Mouse (Mus musculus): Measurements from ENCODE around the gene Enkd1. TPM values are rescaled to one million over a fixed set of nuclear protein-coding genes. Genes with fewer than 3 reads are reported as not detected.

Enkd1 gene
- polyA plus RNA-seq, 1 experiment from 2014 or later, result 13.6 TPM

DNA sequence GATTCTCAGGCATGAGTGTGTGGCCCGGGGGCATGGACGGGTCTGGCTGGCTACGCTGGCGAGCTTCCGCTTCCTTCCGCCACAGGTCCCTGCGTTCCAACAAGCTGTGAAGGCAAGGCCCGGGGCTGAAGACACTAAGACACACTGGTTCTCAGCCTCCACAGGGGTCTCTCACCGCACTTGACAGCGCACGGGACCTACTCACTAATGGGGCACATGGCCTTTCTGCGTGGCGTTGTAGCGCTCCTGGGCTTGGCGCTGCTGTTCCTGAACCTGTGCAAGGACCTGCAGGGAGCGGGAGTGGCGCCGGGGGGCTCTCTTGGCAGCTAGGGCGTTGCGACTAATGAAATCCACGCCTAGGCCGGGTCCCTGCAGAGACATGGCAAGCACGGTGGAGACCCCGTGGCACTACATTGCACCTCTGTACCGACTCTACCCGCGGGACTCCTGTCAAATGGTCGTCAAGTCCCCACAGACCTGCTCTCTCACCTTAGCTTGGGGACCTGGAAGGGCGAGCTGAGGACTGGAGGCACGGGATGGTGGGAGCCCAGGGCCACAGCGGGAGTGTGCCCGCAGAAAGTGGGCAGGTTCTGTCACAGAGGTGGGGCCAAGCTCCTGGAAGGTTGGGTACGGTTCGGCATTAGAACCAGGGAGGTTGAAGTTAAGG, 3.7 kb downstream of the Enkd1 start:
- Histone ChIP-seq H3K4me1 (ENCODE audit: control insufficient read depth, insufficient read depth, low read length) (peaks cover 26% of the 10 kb centered on the region), H3K9ac (ENCODE audit: low read depth, low read length) (no peak overlapping the region), H3K4me3 (ENCODE audit: low read length) (no peak overlapping the region), H3K9me3 (ENCODE audit: control insufficient read depth, low read length) (no peaks in the 10 kb centered on the region), H3K36me3 (ENCODE audit: control insufficient read depth, insufficient read depth, low read length) (no peaks in the 10 kb centered on the region), H3K27me3 (replicated peaks; ENCODE audit: control insufficient read depth, insufficient read depth, low read length) (no peaks in the 10 kb centered on the region), H3K27ac (ENCODE audit: low read length) (no peak overlapping the region), H3K4me2 (ENCODE audit: low read depth, low read length) (no peak overlapping the region)
- ATAC-seq, result no peak
- 92% methylated on average over 34 of the region's 34 CpGs for WGBS

DNA sequence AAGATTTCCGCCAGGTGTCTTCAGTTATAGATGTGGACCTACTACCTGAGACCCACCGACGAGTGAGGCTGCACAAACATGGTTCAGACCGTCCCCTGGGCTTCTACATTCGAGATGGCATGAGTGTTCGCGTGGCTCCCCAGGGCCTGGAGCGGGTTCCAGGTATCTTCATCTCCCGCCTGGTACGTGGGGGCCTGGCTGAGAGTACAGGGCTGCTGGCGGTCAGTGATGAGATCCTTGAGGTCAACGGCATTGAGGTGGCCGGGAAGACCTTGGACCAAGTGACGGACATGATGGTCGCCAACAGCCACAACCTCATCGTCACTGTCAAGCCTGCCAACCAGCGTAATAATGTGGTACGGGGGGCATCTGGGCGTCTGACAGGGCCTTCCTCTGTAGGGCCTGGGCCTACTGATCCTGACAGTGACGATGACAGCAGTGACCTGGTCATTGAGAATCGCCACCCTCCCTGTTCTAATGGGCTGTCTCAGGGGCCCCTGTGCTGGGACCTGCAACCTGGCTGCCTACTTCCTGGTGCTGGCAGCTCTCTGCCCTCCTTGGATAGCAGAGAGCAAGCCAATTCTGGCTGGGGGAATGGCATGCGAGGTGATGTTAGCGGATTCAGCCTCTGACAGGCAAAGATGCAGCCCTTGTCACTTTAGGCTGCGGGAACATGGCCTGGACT, 5.1 kb downstream of the Enkd1 start:
- ATAC-seq, result no peak
- Histone ChIP-seq H3K27ac (ENCODE audit: low read length) (no peak overlapping the region), H3K9ac (ENCODE audit: low read depth, low read length) (no peak overlapping the region), H3K4me3 (ENCODE audit: low read length) (no peak overlapping the region), H3K9me3 (ENCODE audit: control insufficient read depth, low read length) (no peaks in the 10 kb centered on the region), H3K27me3 (replicated peaks; ENCODE audit: control insufficient read depth, insufficient read depth, low read length) (no peaks in the 10 kb centered on the region), H3K4me2 (ENCODE audit: low read depth, low read length) (no peak overlapping the region), H3K4me1 (ENCODE audit: control insufficient read depth, insufficient read depth, low read length) (peaks cover 23% of the 10 kb centered on the region), H3K36me3 (ENCODE audit: control insufficient read depth, insufficient read depth, low read length) (no peaks in the 10 kb centered on the region)
- 94% methylated on average over 24 of the region's 24 CpGs for WGBS

DNA sequence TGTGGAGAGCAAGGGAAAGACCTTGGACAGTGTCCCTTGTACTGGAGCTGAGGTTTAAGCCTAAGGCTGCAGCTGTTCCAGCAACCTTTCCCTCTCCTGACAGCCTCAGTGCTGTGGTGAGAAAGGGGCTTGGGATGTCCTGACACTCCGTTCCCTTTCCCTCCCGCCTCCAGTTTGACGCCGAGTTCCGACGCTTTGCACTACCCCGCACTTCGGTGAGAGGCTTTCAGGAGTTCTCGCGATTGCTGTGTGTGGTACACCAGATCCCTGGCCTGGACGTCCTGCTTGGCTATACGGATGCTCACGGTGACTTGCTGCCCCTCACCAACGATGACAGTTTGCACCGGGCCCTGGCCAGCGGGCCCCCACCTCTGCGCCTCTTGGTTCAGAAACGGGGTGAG, 6.0 kb downstream of the Enkd1 start:
- Histone ChIP-seq H3K27me3 (replicated peaks; ENCODE audit: control insufficient read depth, insufficient read depth, low read length) (no peaks in the 10 kb centered on the region), H3K4me1 (ENCODE audit: control insufficient read depth, insufficient read depth, low read length) (peaks cover 15% of the 10 kb centered on the region), H3K9ac (ENCODE audit: low read depth, low read length) (peak overlapping the region; percentile 59), H3K4me3 (ENCODE audit: low read length) (peak overlapping the region; percentile 71), H3K9me3 (ENCODE audit: control insufficient read depth, low read length) (no peaks in the 10 kb centered on the region), H3K36me3 (ENCODE audit: control insufficient read depth, insufficient read depth, low read length) (0 out of 2 replicates have a peak, but pooled peaks cover 4% of the 10 kb centered on the region), H3K4me2 (ENCODE audit: low read depth, low read length) (peak overlapping the region; percentile 95), H3K27ac (ENCODE audit: low read length) (peak overlapping the region; percentile 57)
- WGBS, result 47% methylated on average over 18 of the region's 18 CpGs
- ATAC-seq, result peak; percentile 10; the same call in 1 of the 2 replicates

DNA sequence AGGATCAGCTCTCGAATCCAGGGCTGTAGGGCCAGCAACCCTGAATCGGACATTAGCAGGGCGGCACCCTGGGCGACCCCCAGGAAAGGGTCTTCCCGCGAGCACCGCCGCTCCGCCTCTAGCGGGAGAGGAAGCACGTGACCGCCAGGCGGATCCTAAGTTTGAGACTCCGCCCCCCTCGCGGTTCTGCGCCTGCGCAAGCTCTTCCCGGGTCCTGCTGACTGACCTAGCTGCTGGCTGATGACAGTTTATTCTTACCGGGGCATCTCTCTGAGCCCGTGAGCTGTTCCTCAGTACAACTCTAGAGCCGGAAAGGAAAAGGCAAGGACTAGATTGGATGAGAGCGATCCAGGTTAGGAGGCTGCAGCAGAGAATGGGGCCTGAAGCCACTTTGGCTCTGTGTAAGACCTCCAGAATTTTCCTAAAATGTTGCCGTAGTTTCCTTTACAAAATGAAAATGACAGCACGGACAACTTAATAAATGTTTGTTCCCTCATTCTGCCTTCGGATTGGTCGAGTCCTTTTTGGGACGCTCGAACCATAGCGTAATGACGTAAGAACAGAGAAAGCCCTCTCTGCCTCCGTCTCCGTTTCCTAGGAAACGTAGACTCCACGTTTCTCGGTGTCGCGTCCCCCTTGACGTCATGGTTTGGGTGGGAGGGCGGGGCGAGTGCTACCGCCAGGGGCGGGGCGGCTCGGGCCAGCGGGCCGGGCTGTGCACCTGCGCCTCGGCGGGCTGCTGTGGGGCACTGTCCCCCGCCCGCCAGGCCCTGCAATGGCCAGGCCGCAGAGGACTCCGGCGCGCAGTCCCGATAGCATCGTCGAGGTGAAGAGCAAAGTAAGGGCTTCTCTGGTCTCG, 6.8 kb downstream of the Enkd1 start, which contains the start of the genes Acd and Pard6a:
Acd (minus strand) TSS at position 137 of the 859 bp plus-strand sequence.
Pard6a (plus strand) TSS at position 183 of the 859 bp plus-strand sequence.
- H3K36me3 ChIP-seq (ENCODE audit: control insufficient read depth, insufficient read depth, low read length), result 0 out of 2 replicates have a peak, but pooled peaks cover 4% of the 10 kb centered on the region
- under 1% methylated on average over 60 of the region's 60 CpGs for WGBS

DNA sequence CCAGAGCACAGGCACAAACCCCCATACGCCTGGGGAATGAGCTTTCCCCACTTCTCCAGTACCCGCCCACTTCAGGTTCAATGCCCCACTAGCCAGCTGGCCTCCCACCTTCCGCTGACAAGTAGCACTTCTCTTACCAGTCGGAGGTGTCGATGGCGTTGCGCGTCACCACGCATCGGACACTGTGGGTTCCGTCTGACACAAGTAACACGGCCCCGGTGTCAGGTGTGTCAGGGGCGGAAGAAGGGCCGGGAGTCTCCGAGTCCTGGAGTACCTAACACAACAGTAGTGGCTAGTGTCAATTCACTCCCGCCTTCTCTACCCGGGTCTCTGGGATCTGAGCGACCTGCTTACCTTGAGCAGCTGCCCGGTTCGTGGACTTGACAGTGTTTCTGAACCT, 7.4 kb downstream of the Enkd1 start:
- Histone ChIP-seq H3K4me2 (ENCODE audit: low read depth, low read length) (peak overlapping the region; percentile 95), H3K36me3 (ENCODE audit: control insufficient read depth, insufficient read depth, low read length) (0 out of 2 replicates have a peak, but pooled peaks cover 4% of the 10 kb centered on the region), H3K9ac (ENCODE audit: low read depth, low read length) (peak overlapping the region; percentile 76), H3K9me3 (ENCODE audit: control insufficient read depth, low read length) (no peaks in the 10 kb centered on the region), H3K27ac (ENCODE audit: low read length) (peak overlapping the region; percentile 94), H3K4me1 (ENCODE audit: control insufficient read depth, insufficient read depth, low read length) (peaks cover 15% of the 10 kb centered on the region), H3K4me3 (ENCODE audit: low read length) (peak overlapping the region; percentile 71), H3K27me3 (replicated peaks; ENCODE audit: control insufficient read depth, insufficient read depth, low read length) (no peaks in the 10 kb centered on the region)
- under 1% methylated on average over 21 of the region's 21 CpGs for WGBS
- ATAC-seq, result peak; percentile 66

More for the DNA sequence above, 6.8 kb downstream of the Enkd1 start, which contains the start of the genes Acd and Pard6a:
- Histone ChIP-seq H3K9ac (ENCODE audit: low read depth, low read length) (peak within 1 kb of the TSS; percentile 76), H3K27ac (ENCODE audit: low read length) (peak within 1 kb of the TSS; percentile 94), H3K4me2 (ENCODE audit: low read depth, low read length) (peak within 1 kb of the TSS; percentile 95), H3K4me1 (ENCODE audit: control insufficient read depth, insufficient read depth, low read length) (peaks cover 15% of the 10 kb centered on the region), H3K9me3 (ENCODE audit: control insufficient read depth, low read length) (no peaks in the 10 kb centered on the region), H3K4me3 (ENCODE audit: low read length) (peak within 1 kb of the TSS; percentile 71), H3K27me3 (replicated peaks; ENCODE audit: control insufficient read depth, insufficient read depth, low read length) (no peaks in the 10 kb centered on the region)
- peak; percentile 87 for ATAC-seq

DNA sequence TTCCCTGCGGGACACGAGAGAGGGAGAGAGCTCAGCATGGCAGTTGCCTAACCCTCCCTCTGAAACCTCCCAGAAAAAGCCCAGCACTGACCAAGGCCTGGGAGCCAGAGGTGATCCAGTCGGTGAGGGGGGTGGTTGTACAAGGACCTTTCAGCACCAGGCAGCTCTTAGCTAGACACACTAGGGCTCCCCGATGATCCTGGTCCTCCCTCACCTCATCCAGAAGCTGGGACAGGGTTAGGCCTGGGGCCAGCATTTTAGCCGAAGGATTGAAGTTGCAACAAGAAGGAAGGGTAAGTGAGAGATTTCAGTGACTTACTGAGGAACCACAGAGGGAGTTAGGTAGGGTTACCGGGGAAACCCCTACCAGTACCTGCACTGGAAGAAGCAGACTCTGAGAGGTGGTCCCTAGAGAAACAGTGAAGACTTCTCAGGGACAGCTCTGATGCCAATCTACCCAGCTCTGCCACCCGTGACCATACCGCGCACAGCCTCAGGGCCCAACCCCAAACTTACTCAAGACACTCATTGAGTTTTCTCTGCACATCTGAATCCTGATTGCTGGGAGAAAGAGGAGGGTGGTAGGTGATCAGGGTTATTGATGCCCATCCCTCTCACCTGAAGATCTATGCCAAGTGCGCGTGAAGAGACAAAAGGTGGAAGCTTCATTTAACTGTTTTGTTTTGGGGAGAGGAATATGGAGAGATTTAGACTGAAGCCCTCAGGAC, 8.4 kb downstream of the Enkd1 start:
- ATAC-seq, result no peak

DNA sequence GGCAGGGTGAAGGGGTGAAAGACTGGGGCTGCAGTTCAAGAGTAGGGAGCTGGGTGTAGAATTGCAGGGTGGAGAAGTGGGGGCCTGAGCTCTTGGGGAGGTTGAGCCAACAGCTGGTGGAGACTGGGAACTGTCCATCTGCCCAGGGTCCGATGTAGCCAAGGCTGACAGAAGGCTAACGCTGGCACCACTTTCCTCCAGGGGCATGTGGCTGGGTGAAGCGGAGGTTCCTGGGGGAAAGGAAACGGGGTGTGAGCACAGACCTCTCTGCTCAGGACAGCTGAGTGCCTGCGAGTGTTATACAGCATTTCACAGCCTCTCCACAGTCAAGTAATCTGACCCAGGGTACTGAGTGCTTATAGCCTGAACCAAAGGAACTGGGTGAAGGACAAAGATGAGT, 9.3 kb downstream of the Enkd1 start:
- WGBS, result 91% methylated on average over 5 of the region's 5 CpGs

More for the DNA sequence above, 8.4 kb downstream of the Enkd1 start:
- 0 out of 2 replicates have a peak, but pooled peaks cover 4% of the 10 kb centered on the region for H3K36me3 ChIP-seq (ENCODE audit: control insufficient read depth, insufficient read depth, low read length)
- WGBS, result 90% methylated on average over 11 of the region's 11 CpGs
- peak overlapping the region; percentile 95 for H3K4me2 ChIP-seq (ENCODE audit: low read depth, low read length)
- H3K27ac ChIP-seq (ENCODE audit: low read length), result no peak overlapping the region
- peaks cover 15% of the 10 kb centered on the region for H3K4me1 ChIP-seq (ENCODE audit: control insufficient read depth, insufficient read depth, low read length)
- H3K27me3 ChIP-seq (replicated peaks; ENCODE audit: control insufficient read depth, insufficient read depth, low read length), result no peaks in the 10 kb centered on the region
- peak overlapping the region; percentile 76 for H3K9ac ChIP-seq (ENCODE audit: low read depth, low read length)
- H3K9me3 ChIP-seq (ENCODE audit: control insufficient read depth, low read length), result no peaks in the 10 kb centered on the region
- H3K4me3 ChIP-seq (ENCODE audit: low read length), result peak overlapping the region; percentile 71

DNA sequence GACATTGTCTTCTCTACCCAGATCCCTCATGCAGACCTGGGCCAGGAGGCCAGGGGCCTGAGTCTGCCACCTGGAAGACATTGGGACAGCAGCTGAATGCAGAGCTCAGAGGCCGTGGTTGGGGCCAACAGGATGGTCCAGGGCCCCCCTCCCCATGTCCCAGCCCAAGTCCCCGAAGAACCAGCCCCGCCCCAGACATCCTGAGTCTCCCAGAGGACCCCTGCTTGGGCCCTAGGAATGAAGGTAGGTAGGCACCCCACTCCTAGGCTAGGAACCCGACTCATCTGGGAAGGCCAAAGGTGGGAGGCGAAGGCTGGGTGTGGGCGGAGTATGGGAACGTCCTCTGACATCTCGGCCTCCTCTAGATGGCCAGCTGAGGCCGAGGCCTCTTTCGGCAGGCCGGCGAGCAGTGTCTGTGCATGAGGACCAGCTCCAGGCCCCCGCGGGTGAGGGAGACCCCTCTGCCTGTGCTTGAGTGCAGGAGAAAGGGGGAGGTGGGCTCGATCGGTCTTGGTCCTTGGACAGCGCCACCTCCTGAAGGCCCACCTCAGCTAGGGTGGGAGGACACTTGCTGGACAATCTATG, 10.7 kb downstream of the Enkd1 start:
- H3K27me3 ChIP-seq (replicated peaks; ENCODE audit: control insufficient read depth, insufficient read depth, low read length), result no peaks in the 10 kb centered on the region
- 89% methylated on average over 17 of the region's 17 CpGs for WGBS
- ATAC-seq, result no peak
- H3K9me3 ChIP-seq (ENCODE audit: control insufficient read depth, low read length), result no peaks in the 10 kb centered on the region
- no peak overlapping the region for H3K9ac ChIP-seq (ENCODE audit: low read depth, low read length)
- H3K27ac ChIP-seq (ENCODE audit: low read length), result no peak overlapping the region
- no peak overlapping the region for H3K4me3 ChIP-seq (ENCODE audit: low read length)
- H3K36me3 ChIP-seq (ENCODE audit: control insufficient read depth, insufficient read depth, low read length), result 0 out of 2 replicates have a peak, but pooled peaks cover 4% of the 10 kb centered on the region
- no peak overlapping the region for H3K4me2 ChIP-seq (ENCODE audit: low read depth, low read length)
- H3K4me1 ChIP-seq (ENCODE audit: control insufficient read depth, insufficient read depth, low read length), result peaks cover 20% of the 10 kb centered on the region

More for the DNA sequence above, 9.3 kb downstream of the Enkd1 start:
- 0 out of 2 replicates have a peak, but pooled peaks cover 4% of the 10 kb centered on the region for H3K36me3 ChIP-seq (ENCODE audit: control insufficient read depth, insufficient read depth, low read length)
- H3K4me2 ChIP-seq (ENCODE audit: low read depth, low read length), result no peak overlapping the region
- no peak overlapping the region for H3K4me3 ChIP-seq (ENCODE audit: low read length)
- H3K9me3 ChIP-seq (ENCODE audit: control insufficient read depth, low read length), result no peaks in the 10 kb centered on the region
- no peak overlapping the region for H3K27ac ChIP-seq (ENCODE audit: low read length)
- H3K4me1 ChIP-seq (ENCODE audit: control insufficient read depth, insufficient read depth, low read length), result peaks cover 21% of the 10 kb centered on the region
- no peaks in the 10 kb centered on the region for H3K27me3 ChIP-seq (replicated peaks; ENCODE audit: control insufficient read depth, insufficient read depth, low read length)
- no peak overlapping the region for H3K9ac ChIP-seq (ENCODE audit: low read depth, low read length)
- no peak for ATAC-seq
